ENCODE assay signal across 19 mouse cellular contexts in genomic region chr19:44259484-44259883, GRCm38 (mm10). TPM values are rescaled to one million over a fixed set of nuclear protein-coding genes. Genes with fewer than 3 reads are reported as not detected.
"Had no signal": no experiment of that assay in that cellular context is flagged by ENCODE, and none has a peak within 500 bp of the region (broad histone marks: within the 10 kb centered on the region; RNA-seq: fewer than 3 reads in every experiment).

No protein-coding gene starts in this region.

- H3K4me2 ChIP-seq: lung, embryonic 14.5 days; midbrain, embryonic 12.5 days; neural tube, embryonic 13.5 days; stomach, embryonic 15.5 days had no signal

- H3K4me1 ChIP-seq: midbrain, embryonic 12.5 days; neural tube, embryonic 13.5 days; stomach, embryonic 15.5 days had no signal

- DNase-seq: lung, adult 18-20 months; lung, embryonic 14.5 days; lung, postnatal 10 days; lung, postnatal 4 days; midbrain, embryonic 14.5 days; right cerebral cortex, postnatal 14 days; thymus, adult 18-20 months; thymus, postnatal 14 days; thymus, postnatal 36 days had no signal

- H3K36me3 ChIP-seq: midbrain, embryonic 12.5 days; neural tube, embryonic 13.5 days; stomach, embryonic 15.5 days had no signal

- H3K27me3 ChIP-seq: megakaryocyte, embryonic 14.5 days; midbrain, embryonic 12.5 days; neural tube, embryonic 13.5 days; stomach, embryonic 15.5 days had no signal

- H3K4me3 ChIP-seq: megakaryocyte, embryonic 14.5 days; midbrain, embryonic 12.5 days; neural tube, embryonic 13.5 days; stomach, embryonic 15.5 days had no signal

- H3K27ac ChIP-seq: liver, embryonic 14.5 days; midbrain, embryonic 12.5 days; neural tube, embryonic 13.5 days; stomach, embryonic 15.5 days; stomach, postnatal 0 days had no signal

- H3K9ac ChIP-seq: liver, embryonic 14.5 days; lung, embryonic 14.5 days; midbrain, embryonic 12.5 days; neural tube, embryonic 13.5 days; stomach, embryonic 15.5 days had no signal

- H3K9me3 ChIP-seq: megakaryocyte, embryonic 14.5 days; midbrain, embryonic 12.5 days; neural tube, embryonic 13.5 days; stomach, embryonic 15.5 days had no signal

RNA-seq across cellular contexts. Expression of gene Scd3, which starts 56.4 kb away (rescaled TPM):
- total RNA-seq: monocyte, adult 5-6 weeks; neutrophil, adult 5-6 weeks had no signal
- polyA plus RNA-seq: liver, embryonic 14.5 days; liver, embryonic 16.5 days; spleen, adult 2 months had no signal
